Mouse (Mus musculus): ENCODE measurements around the gene Slc27a4.

Slc27a4 gene

GRCm38 (mm10) chr2:29856451-29857260 lies 54.2 kb downstream of the Slc27a4 start:
- no peak for DNase-seq (ENCODE audit: low spot score in 2 of 2)

DNA sequence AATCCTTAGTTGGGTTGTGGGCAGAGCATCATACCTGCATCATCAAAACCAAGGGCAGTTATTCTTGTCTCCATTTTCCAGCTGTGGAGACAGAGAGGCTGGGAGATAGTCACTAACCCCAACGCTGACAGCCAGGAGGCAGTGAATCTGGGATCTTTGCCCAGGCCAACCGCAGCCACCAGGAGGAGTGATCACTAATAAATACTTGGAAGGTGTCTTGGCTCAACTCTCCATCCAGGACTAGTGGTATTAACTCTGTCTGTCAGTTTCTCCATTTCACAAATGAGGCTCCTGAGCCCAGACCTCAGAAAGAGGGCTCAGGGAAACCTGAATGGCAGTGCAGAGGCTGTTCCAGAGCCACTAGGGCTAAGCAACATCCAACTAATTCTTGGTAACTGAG lies 54.9 kb downstream of the Slc27a4 start:
- no peak for DNase-seq (ENCODE audit: low spot score in 2 of 2)

DNA sequence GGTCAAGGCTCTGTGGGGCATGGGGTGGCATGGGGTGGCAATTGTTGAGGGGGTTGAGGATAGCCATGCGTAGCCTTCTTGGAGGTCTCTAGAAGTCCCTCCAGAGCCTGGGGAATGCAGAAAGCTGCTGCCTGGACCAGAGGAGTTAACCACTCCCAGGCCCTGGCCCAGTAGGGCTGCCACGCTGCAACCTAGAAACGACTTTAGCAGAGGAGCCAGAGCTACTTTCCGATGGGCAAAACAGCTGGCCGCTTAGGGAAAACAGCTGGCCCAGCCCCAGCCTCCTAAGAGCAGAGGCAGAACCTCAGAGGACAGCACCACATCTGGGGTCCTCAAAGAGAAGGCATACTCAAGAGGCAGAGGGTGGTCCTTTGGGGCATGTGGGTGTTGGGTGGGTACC lies 55.5 kb downstream of the Slc27a4 start:
- DNase-seq (ENCODE audit: low spot score in 2 of 2), result no peak

- peak; percentile 47 to 51 for DNase-seq (ENCODE audit: low spot score in 2 of 2)
Observed at GRCm38 (mm10) chr2:29858748-29859473, 56.5 kb downstream of the Slc27a4 start.

GRCm38 (mm10) chr2:29865125-29865524 lies 62.7 kb downstream of the Slc27a4 start:
- DNase-seq (ENCODE audit: low spot score in 2 of 2), result no peak
